Mouse (Mus musculus) forebrain, embryonic 13.5 days (tissue): Measurements from ENCODE around the gene Fzd5. TPM values are rescaled to one million over a fixed set of nuclear protein-coding genes. Genes with fewer than 3 reads are reported as not detected.

Experiments used
- ATAC-seq: fragments of 200-750 bp; cut with Nextera tagmentation; 2 replicates; pipeline ENCODE4 v1.8.0; 2017
- H3K27ac ChIP-seq: fragments of 300-500 bp; sonication (generic); 2 replicates; pipeline ENCODE4 v1.5.1; 2015; ENCODE audit warnings: inconsistent platforms, mild to moderate bottlenecking, moderate library complexity
- H3K27me3 ChIP-seq: fragments of 300-500 bp; sonication (generic); 2 replicates; pipeline ENCODE4 v1.6.1; 2015; ENCODE audit warnings: mild to moderate bottlenecking, inconsistent platforms
- H3K36me3 ChIP-seq: fragments of 300-500 bp; sonication (generic); 2 replicates; pipeline ENCODE4 v1.6.1; 2015; ENCODE audit warnings: mild to moderate bottlenecking, inconsistent platforms; ENCODE audit not compliant: poor library complexity, severe bottlenecking
- H3K4me1 ChIP-seq: fragments of 300-500 bp; sonication (generic); 2 replicates; pipeline ENCODE4 v1.6.1; 2015; ENCODE audit warnings: inconsistent platforms
- H3K4me2 ChIP-seq: fragments of 300-500 bp; sonication (generic); 2 replicates; pipeline ENCODE4 v1.6.1; 2015; ENCODE audit warnings: inconsistent platforms, mild to moderate bottlenecking, moderate library complexity
- H3K4me3 ChIP-seq: fragments of 300-500 bp; sonication (generic); 2 replicates; pipeline ENCODE4 v1.5.1; 2015; ENCODE audit warnings: mild to moderate bottlenecking, inconsistent platforms
- H3K9ac ChIP-seq: fragments of 300-500 bp; sonication (generic); 2 replicates; pipeline ENCODE4 v1.6.1; 2015; ENCODE audit warnings: mild to moderate bottlenecking, inconsistent platforms
- H3K9me3 ChIP-seq: fragments of 300-500 bp; sonication (generic); replicated peaks from 2 replicates; pipeline ENCODE4 v1.6.1; 2016; ENCODE audit warnings: inconsistent platforms
- WGBS: fragments of 180-500 bp; shearing (Covaris S2); methylation state at CpG from one replicate; pipeline ENCODE4 v1.1.7; 2015; 5-methylcytosine and 5-hydroxymethylcytosine counted together
- polyA plus RNA-seq: library from polyadenylated mRNA; unstranded; fragments of >200 nt; fragmentation: Nextera tagmentation; extraction: Ambion mirVana; gene quantifications from 2 replicates; pipeline ENCODE4 v1.2.1, GENCODE M21; 2015

Fzd5 gene
- polyA plus RNA-seq: 0.56 and 0.65 TPM in 2 replicates

DNA sequence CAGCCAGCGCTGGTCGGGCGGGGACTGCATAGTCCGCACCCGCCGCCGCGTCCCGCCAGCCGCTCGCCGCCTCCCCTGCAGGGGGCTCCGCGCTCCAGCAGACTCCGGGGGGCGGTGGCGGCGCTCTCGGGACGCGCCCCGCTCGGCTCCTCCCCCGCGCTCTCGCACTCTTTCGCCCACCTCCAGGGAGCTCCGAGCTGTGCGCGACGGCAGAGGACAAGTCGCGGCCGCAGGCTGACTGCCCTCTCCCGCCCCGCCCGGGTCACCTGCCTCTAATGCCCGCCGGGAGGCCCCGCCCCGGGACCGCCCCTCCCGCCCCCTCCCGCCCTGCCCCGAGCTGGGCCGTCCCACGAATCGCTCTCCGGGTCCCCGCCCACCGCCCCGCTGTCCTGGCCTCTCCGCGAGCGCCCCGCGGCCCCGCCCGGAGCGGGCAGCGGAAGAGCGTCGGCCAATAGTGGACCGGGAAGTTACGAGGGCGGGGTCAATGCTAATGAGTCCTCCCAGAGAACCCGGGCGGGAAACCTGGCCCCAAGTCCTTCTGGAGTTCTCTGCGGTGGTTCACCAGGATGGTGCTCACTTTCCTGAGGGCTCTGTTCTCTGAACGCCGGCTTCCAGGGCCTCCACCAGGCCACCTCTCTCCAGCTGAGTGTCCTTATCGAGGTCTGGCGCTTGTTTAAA is at the start of gene Fzd5:
Gene Fzd5 (minus strand): TSS at position 250 of the 678 bp plus-strand sequence.
- Histone ChIP-seq H3K4me1 (peaks cover 55% of the 10 kb centered on the region), H3K27ac (no peak within 1 kb of the TSS), H3K4me3 (peak within 1 kb of the TSS; percentile 57), H3K9me3 (no peaks in the 10 kb centered on the region), H3K4me2 (peak within 1 kb of the TSS; percentile 98), H3K36me3 (no peaks in the 10 kb centered on the region), H3K9ac (peak within 1 kb of the TSS; percentile 67), H3K27me3 (peaks cover 72% of the 10 kb centered on the region)
- under 1% methylated on average over 58 of the region's 73 CpGs for WGBS
- peak; percentile 94 for ATAC-seq

- peak; percentile 81 for ATAC-seq
- Histone ChIP-seq H3K4me2 (peak overlapping the region; percentile 48), H3K27me3 (peaks cover 86% of the 10 kb centered on the region), H3K27ac (no peak overlapping the region; the same call in 1 of the 2 replicates), H3K9ac (peak overlapping the region; percentile 26; the same call in 1 of the 2 replicates), H3K4me1 (peaks cover 24% of the 10 kb centered on the region), H3K9me3 (no peaks in the 10 kb centered on the region), H3K4me3 (peak overlapping the region; percentile 1; the same call in 1 of the 2 replicates), H3K36me3 (no peaks in the 10 kb centered on the region)
- WGBS: 3% methylated on average over 12 of the region's 12 CpGs
These were observed 42.3 kb upstream of the Fzd5 start for GRCm38 (mm10) chr1:64779863-64780262.

DNA sequence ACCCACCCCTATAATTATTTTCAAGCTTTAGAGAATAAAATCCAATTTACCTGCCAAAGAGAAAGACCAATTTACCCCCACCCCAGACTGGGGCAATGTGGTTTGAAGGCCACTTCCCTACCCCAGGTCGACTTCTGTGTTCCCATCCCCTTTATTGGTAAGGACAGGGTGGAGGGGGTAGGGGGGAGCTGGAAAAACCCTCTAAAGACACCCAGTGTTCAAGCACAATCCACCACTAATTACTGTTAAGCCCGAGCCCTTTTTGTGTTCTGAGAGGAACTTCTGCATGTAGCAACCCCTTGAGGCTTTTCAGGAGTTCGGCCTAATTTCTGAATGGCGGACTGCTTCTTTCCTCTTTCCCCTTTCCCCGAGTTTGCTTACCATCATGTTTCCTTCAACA is 41.9 kb upstream of the Fzd5 start:
- Histone ChIP-seq H3K9me3 (no peaks in the 10 kb centered on the region), H3K4me3 (peak overlapping the region; percentile 1; the same call in 1 of the 2 replicates), H3K27me3 (peaks cover 85% of the 10 kb centered on the region), H3K9ac (peak overlapping the region; percentile 26; the same call in 1 of the 2 replicates), H3K4me2 (peak overlapping the region; percentile 48), H3K36me3 (no peaks in the 10 kb centered on the region), H3K27ac (no peak overlapping the region; the same call in 1 of the 2 replicates), H3K4me1 (peaks cover 24% of the 10 kb centered on the region)
- peak; percentile 70; the same call in 1 of the 2 replicates for ATAC-seq
- WGBS: 1% methylated on average over 5 of the region's 5 CpGs

DNA sequence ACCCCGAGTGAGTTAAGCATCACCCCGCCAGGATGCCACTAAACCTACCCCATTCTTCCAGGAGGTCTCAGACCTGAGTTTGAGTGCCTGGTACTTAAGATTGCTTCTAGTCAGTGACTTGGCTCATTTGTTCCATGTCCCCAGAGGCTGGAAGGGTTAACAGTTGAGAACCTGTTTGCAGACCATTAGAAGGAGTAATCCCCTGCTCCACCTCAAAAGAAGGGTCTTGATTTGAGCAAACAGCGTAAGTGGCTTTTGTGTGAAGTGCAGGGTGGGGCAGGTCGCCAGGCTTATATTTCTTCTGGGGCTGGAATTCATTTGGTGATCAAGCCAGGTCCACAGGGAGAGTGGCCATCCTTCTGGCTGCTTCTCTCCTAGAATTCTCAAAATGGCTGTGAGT is 35.8 kb upstream of the Fzd5 start:
- WGBS: 66% methylated on average over 4 of the region's 4 CpGs
- Histone ChIP-seq H3K36me3 (no peaks in the 10 kb centered on the region), H3K27me3 (peaks cover 44% of the 10 kb centered on the region), H3K4me1 (peaks cover 4% of the 10 kb centered on the region), H3K4me2 (no peak overlapping the region), H3K9ac (no peak overlapping the region), H3K27ac (no peak overlapping the region), H3K4me3 (no peak overlapping the region), H3K9me3 (no peaks in the 10 kb centered on the region)
- ATAC-seq: no peak

DNA sequence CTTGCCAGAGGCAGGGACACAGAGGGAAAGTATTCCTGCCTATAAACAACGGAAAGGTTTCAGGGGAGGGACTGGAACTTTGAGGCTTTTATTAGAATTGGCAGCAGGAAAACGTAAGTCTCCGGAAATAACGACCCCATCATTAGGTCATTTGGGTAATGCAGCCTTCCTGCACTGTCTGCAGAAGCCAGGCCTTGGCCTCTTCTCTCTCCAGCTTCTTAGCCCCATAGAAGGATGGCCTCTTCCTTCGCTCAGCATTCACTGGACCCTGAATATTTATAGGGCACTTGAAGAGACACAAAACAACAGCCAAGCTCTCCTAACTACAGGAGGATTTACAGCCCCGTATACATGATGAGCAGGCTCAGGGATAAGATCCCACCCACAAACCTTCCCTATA is 32.6 kb upstream of the Fzd5 start:
- ATAC-seq: no peak
- 0 out of 2 replicates have a peak, but pooled peaks cover 3% of the 10 kb centered on the region for H3K4me1 ChIP-seq

GRCm38 (mm10) chr1:64761646-64762045 is 24.1 kb upstream of the Fzd5 start:
- no peak for ATAC-seq
- 80% methylated on average over 4 of the region's 4 CpGs for WGBS
- Histone ChIP-seq H3K27me3 (no peaks in the 10 kb centered on the region), H3K4me2 (no peak overlapping the region), H3K4me1 (no peaks in the 10 kb centered on the region), H3K9ac (no peak overlapping the region), H3K27ac (no peak overlapping the region), H3K9me3 (no peaks in the 10 kb centered on the region), H3K36me3 (no peaks in the 10 kb centered on the region), H3K4me3 (no peak overlapping the region)

More for the DNA sequence above, 32.6 kb upstream of the Fzd5 start:
- H3K9me3 ChIP-seq: no peaks in the 10 kb centered on the region
- H3K9ac ChIP-seq: no peak overlapping the region
- peaks cover 15% of the 10 kb centered on the region for H3K27me3 ChIP-seq
- H3K4me3 ChIP-seq: no peak overlapping the region
- H3K27ac ChIP-seq: no peak overlapping the region
- no peak overlapping the region for H3K4me2 ChIP-seq
- 42% methylated on average over 6 of the region's 6 CpGs for whole genome bisulfite sequencing
- H3K36me3 ChIP-seq: no peaks in the 10 kb centered on the region

GRCm38 (mm10) chr1:64757766-64758165 is 20.2 kb upstream of the Fzd5 start:
- Histone ChIP-seq H3K9ac (no peak overlapping the region), H3K4me2 (no peak overlapping the region), H3K4me3 (no peak overlapping the region), H3K27ac (no peak overlapping the region), H3K9me3 (no peaks in the 10 kb centered on the region), H3K36me3 (no peaks in the 10 kb centered on the region), H3K4me1 (no peaks in the 10 kb centered on the region), H3K27me3 (no peaks in the 10 kb centered on the region)
- 91% methylated on average over 5 of the region's 5 CpGs for WGBS
- no peak for ATAC-seq

DNA sequence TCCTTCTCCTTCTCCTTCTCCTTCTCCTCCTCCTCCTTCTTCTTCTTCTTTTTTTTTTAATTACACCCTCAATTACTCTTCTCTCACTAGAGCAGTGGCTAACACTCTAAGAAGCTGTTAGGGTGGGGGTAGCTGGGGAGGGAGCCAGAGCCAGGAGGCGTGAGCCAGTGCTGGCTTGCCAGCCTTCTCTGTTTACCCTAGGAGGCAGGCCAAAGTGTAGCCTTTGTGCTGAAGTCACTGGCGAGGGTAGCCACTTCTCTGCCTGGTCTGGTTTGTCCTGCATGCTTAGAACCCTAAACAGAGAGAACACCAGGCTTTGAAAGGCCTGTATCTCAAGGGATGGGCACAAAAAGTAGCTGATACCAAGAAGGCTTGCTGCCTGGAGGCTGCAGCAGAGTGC is 19.7 kb upstream of the Fzd5 start:
- no peaks in the 10 kb centered on the region for H3K36me3 ChIP-seq
- no peaks in the 10 kb centered on the region for H3K9me3 ChIP-seq
- 35% methylated on average over 2 of the region's 2 CpGs for WGBS
- no peak overlapping the region for H3K4me3 ChIP-seq
- ATAC-seq: no peak
- H3K9ac ChIP-seq: no peak overlapping the region
- no peak overlapping the region for H3K4me2 ChIP-seq
- H3K4me1 ChIP-seq: no peaks in the 10 kb centered on the region
- H3K27ac ChIP-seq: no peak overlapping the region
- no peaks in the 10 kb centered on the region for H3K27me3 ChIP-seq

DNA sequence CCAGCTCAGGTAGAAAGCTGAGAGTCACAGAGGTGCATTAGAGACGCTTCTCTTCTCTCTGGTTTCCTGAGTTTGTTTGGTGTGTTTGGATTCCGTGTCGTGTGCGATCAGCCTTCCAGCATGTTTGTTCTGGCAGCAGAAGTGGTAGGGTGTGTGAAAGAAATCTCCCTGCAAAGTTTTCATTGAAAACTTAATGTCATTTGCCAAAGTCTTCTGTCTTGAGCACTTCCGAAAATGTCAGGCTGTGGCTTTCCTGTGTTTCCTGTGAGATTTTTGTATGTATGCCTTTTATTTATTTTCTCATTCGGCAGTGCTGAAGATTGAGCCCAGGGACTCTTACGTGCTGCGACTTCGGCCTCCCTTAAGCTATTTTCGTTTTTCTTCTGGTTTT is 19.1 kb upstream of the Fzd5 start:
- no peaks in the 10 kb centered on the region for H3K36me3 ChIP-seq
- no peaks in the 10 kb centered on the region for H3K27me3 ChIP-seq
- no peak overlapping the region for H3K9ac ChIP-seq
- ATAC-seq: no peak
- WGBS: 80% methylated on average over 10 of the region's 10 CpGs
- H3K9me3 ChIP-seq: no peaks in the 10 kb centered on the region
- no peak overlapping the region for H3K4me3 ChIP-seq
- H3K27ac ChIP-seq: no peak overlapping the region
- H3K4me1 ChIP-seq: no peaks in the 10 kb centered on the region
- H3K4me2 ChIP-seq: no peak overlapping the region

DNA sequence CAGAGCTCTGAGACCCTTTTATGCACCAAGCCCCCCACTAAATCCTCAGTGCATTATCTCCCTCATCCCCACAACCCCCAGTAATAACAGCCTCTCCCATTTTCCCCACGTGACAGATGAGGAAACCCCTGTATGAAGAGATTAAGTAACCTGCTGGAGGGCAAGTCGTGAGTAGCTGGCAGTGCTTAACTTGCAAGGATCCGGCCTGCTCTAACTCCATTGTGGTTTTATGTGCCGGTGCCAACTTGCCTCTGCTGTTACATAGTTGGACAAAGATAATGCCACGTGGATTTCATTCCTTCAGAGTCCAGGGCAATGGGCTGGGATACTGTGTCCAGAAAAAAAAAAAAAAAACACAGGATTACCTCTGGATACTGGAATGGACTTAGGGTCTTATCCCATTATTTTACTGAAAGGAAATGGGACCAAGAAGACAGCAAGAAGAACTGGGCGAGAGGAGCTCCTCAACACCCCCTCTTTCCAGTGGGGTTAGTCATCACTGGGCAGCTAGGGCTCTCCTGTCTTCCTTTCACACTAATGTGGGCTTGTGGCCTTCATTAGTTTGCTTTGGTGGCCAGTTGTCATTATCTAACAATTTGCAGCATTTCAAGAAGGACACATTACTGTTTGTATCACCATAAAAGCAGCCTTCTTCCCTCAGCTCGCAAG is 18.6 kb upstream of the Fzd5 start:
- Histone ChIP-seq H3K4me1 (no peaks in the 10 kb centered on the region), H3K27ac (no peak overlapping the region), H3K36me3 (no peaks in the 10 kb centered on the region), H3K4me2 (no peak overlapping the region), H3K27me3 (no peaks in the 10 kb centered on the region), H3K9me3 (no peaks in the 10 kb centered on the region), H3K4me3 (no peak overlapping the region), H3K9ac (no peak overlapping the region)
- no peak for ATAC-seq
- WGBS: 63% methylated on average over 7 of the region's 7 CpGs

GRCm38 (mm10) chr1:64754658-64755057 is 17.1 kb upstream of the Fzd5 start:
- H3K27ac ChIP-seq: no peak overlapping the region
- no peak for ATAC-seq
- no peaks in the 10 kb centered on the region for H3K9me3 ChIP-seq
- H3K9ac ChIP-seq: no peak overlapping the region
- H3K4me1 ChIP-seq: no peaks in the 10 kb centered on the region
- no peak overlapping the region for H3K4me2 ChIP-seq
- 90% methylated on average over 5 of the region's 5 CpGs for WGBS
- H3K36me3 ChIP-seq: no peaks in the 10 kb centered on the region
- H3K4me3 ChIP-seq: no peak overlapping the region
- no peaks in the 10 kb centered on the region for H3K27me3 ChIP-seq

DNA sequence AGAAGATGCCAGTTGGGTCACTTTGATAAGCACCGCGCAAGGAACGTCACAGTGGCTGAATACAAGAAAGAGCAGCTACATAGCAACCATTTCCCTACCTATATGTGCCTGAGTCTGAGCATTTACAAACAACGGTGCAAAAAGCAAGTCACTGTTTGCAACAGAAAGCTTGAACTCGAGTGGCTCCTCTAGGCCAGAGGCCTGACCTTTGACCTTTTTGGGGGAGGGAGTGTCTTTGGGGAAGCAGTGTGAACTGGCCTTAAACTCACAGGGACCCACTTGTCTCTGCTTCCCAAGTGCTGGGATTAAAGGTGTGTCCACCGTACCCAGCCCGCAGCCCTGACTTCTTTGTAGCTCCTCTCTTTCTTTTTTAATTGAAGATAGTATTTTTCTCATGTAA is 16.1 kb upstream of the Fzd5 start:
- no peak for ATAC-seq
- no peaks in the 10 kb centered on the region for H3K9me3 ChIP-seq
- 76% methylated on average over 7 of the region's 7 CpGs for WGBS
- H3K27ac ChIP-seq: no peak overlapping the region
- H3K27me3 ChIP-seq: no peaks in the 10 kb centered on the region
- no peaks in the 10 kb centered on the region for H3K4me1 ChIP-seq
- no peaks in the 10 kb centered on the region for H3K36me3 ChIP-seq
- H3K4me2 ChIP-seq: no peak overlapping the region
- no peak overlapping the region for H3K4me3 ChIP-seq
- no peak overlapping the region for H3K9ac ChIP-seq
